Mouse (Mus musculus) neural tube, embryonic 13.5 days (tissue): ENCODE measurements around the gene Gm21988. TPM values are rescaled to one million over a fixed set of nuclear protein-coding genes. Genes with fewer than 3 reads are reported as not detected.

Experiments
- ATAC-seq: fragments of 200-750 bp; cut with Nextera tagmentation; 2 replicates; pipeline ENCODE4 v1.8.0; 2017; ENCODE audit warnings: low read depth, mild to moderate bottlenecking, moderate TSS enrichment, moderate library complexity
- H3K27ac ChIP-seq: fragments of 300-500 bp; sonication (generic); replicated peaks from 2 replicates; pipeline ENCODE4 v1.5.1; 2015; ENCODE audit warnings: moderate library complexity, mild to moderate bottlenecking, inconsistent platforms
- H3K27me3 ChIP-seq: fragments of 300-500 bp; sonication (generic); 2 replicates; pipeline ENCODE4 v1.6.1; 2015; ENCODE audit warnings: mild to moderate bottlenecking, inconsistent platforms
- H3K36me3 ChIP-seq: fragments of 300-500 bp; sonication (generic); 2 replicates; pipeline ENCODE4 v1.6.1; 2015; ENCODE audit warnings: mild to moderate bottlenecking, inconsistent platforms
- H3K4me1 ChIP-seq: fragments of 300-500 bp; sonication (generic); replicated peaks from 2 replicates; pipeline ENCODE4 v1.6.1; 2015; ENCODE audit warnings: inconsistent platforms
- H3K4me2 ChIP-seq: fragments of 300-500 bp; sonication (generic); 2 replicates; pipeline ENCODE4 v1.6.1; 2015; ENCODE audit warnings: inconsistent platforms, mild to moderate bottlenecking, moderate library complexity
- H3K4me3 ChIP-seq: fragments of 300-500 bp; sonication (generic); 2 replicates; pipeline ENCODE4 v1.5.1; 2015; ENCODE audit warnings: mild to moderate bottlenecking, inconsistent platforms
- H3K9ac ChIP-seq: fragments of 300-500 bp; sonication (generic); 2 replicates; pipeline ENCODE4 v1.6.1; 2015; ENCODE audit warnings: moderate library complexity, mild to moderate bottlenecking, inconsistent platforms
- H3K9me3 ChIP-seq: fragments of 300-500 bp; sonication (generic); 2 replicates; pipeline ENCODE4 v1.6.1; 2016; ENCODE audit warnings: inconsistent platforms
- WGBS: fragments of 180-500 bp; shearing (Covaris S2); methylation state at CpG from one replicate; pipeline ENCODE4 v1.1.7; 2015; 5-methylcytosine and 5-hydroxymethylcytosine counted together
- polyA plus RNA-seq: library from polyadenylated mRNA; unstranded; fragments of >200 nt; fragmentation: Nextera tagmentation; extraction: Ambion mirVana; gene quantifications from 2 replicates; pipeline ENCODE4 v1.2.1, GENCODE M21; 2015

Gene Gm21988
- polyA plus RNA-seq, 1 experiment from 2014 or later: 18.3 TPM

- H3K4me3 ChIP-seq: no peak overlapping the region
- H3K27ac ChIP-seq: no peak overlapping the region
- peaks cover 20% of the 10 kb centered on the region for H3K36me3 ChIP-seq
- H3K27me3 ChIP-seq: peaks cover 26% of the 10 kb centered on the region
- ATAC-seq: no peak
- no peaks in the 10 kb centered on the region for H3K9me3 ChIP-seq
- WGBS: 52% methylated on average over 5 of the region's 5 CpGs
- peaks cover 49% of the 10 kb centered on the region for H3K4me1 ChIP-seq
- no peak overlapping the region for H3K9ac ChIP-seq
- H3K4me2 ChIP-seq: no peak overlapping the region
Measured at GRCm38 (mm10) chr11:70234037-70234436, 5.6 kb downstream of the Gm21988 start.

- Histone ChIP-seq H3K36me3 (peaks cover 20% of the 10 kb centered on the region), H3K4me1 (peaks cover 46% of the 10 kb centered on the region), H3K27ac (no peak overlapping the region), H3K4me2 (peak overlapping the region; percentile 53), H3K27me3 (peaks cover 36% of the 10 kb centered on the region), H3K4me3 (peak overlapping the region; percentile 33), H3K9ac (peak overlapping the region; percentile 71), H3K9me3 (no peaks in the 10 kb centered on the region)
- WGBS: 42% methylated on average over 8 of the region's 8 CpGs
- no peak for ATAC-seq
Measured at GRCm38 (mm10) chr11:70233016-70233415, 6.6 kb downstream of the Gm21988 start.

- ATAC-seq: no peak
- Histone ChIP-seq H3K4me1 (peaks cover 46% of the 10 kb centered on the region), H3K27me3 (peaks cover 41% of the 10 kb centered on the region), H3K4me3 (peak overlapping the region; percentile 33), H3K4me2 (peak overlapping the region; percentile 53), H3K36me3 (peaks cover 20% of the 10 kb centered on the region), H3K9me3 (no peaks in the 10 kb centered on the region), H3K9ac (peak overlapping the region; percentile 71), H3K27ac (no peak overlapping the region)
- 9% methylated on average over 8 of the region's 10 CpGs for WGBS
Measured at GRCm38 (mm10) chr11:70232546-70232945, 7.1 kb downstream of the Gm21988 start.

- Histone ChIP-seq H3K9me3 (no peaks in the 10 kb centered on the region), H3K9ac (no peak overlapping the region; the same call in 1 of the 2 replicates), H3K4me2 (peak overlapping the region; percentile 50), H3K4me3 (peak overlapping the region; percentile 30; the same call in 1 of the 2 replicates), H3K27me3 (peaks cover 63% of the 10 kb centered on the region), H3K36me3 (peaks cover 13% of the 10 kb centered on the region), H3K4me1 (peaks cover 45% of the 10 kb centered on the region), H3K27ac (peak overlapping the region; percentile 39; the same call in 1 of the 2 replicates)
- peak; percentile 19 for ATAC-seq
- WGBS: 2% methylated on average over 32 of the region's 32 CpGs
Measured at GRCm38 (mm10) chr11:70230239-70230727, 9.3 kb downstream of the Gm21988 start.

GRCm38 (mm10) chr11:70229260-70230010, 10.2 kb downstream of the Gm21988 start, which contains the start of gene Bcl6b:
Gene Bcl6b (minus strand): TSS chr11:70229798.
- peak within 1 kb of the TSS; percentile 50 for H3K4me2 ChIP-seq
- peak within 1 kb of the TSS; percentile 35 for H3K9ac ChIP-seq
- H3K4me1 ChIP-seq: peaks cover 45% of the 10 kb centered on the region
- H3K27ac ChIP-seq: peak within 1 kb of the TSS; percentile 39
- ATAC-seq: no peak
- no peaks in the 10 kb centered on the region for H3K9me3 ChIP-seq
- H3K4me3 ChIP-seq: peak within 1 kb of the TSS; percentile 30
- peaks cover 4% of the 10 kb centered on the region for H3K36me3 ChIP-seq
- 3% methylated on average over 39 of the region's 39 CpGs for WGBS
- peaks cover 72% of the 10 kb centered on the region for H3K27me3 ChIP-seq

- H3K9ac ChIP-seq: peak overlapping the region; percentile 35; the same call in 1 of the 2 replicates
- ATAC-seq: peak; percentile 46; the same call in 1 of the 2 replicates
- under 1% methylated on average over 19 of the region's 19 CpGs for WGBS
Measured at GRCm38 (mm10) chr11:70228828-70229227, 10.8 kb downstream of the Gm21988 start.

GRCm38 (mm10) chr11:70227661-70228245, 11.9 kb downstream of the Gm21988 start:
- H3K27ac ChIP-seq: no peak overlapping the region
- H3K27me3 ChIP-seq: peaks cover 83% of the 10 kb centered on the region
- 90% methylated on average over 4 of the region's 4 CpGs for WGBS
- no peak for ATAC-seq
- peaks cover 40% of the 10 kb centered on the region for H3K4me1 ChIP-seq
- peak overlapping the region; percentile 31; the same call in 1 of the 2 replicates for H3K9ac ChIP-seq
- H3K36me3 ChIP-seq: no peaks in the 10 kb centered on the region
- H3K4me2 ChIP-seq: peak overlapping the region; percentile 50
- peak overlapping the region; percentile 30; the same call in 1 of the 2 replicates for H3K4me3 ChIP-seq
- H3K9me3 ChIP-seq: no peaks in the 10 kb centered on the region

More at GRCm38 (mm10) chr11:70228828-70229227, 10.8 kb downstream of the Gm21988 start:
- H3K27me3 ChIP-seq: peaks cover 78% of the 10 kb centered on the region
- peak overlapping the region; percentile 33 for H3K27ac ChIP-seq
- H3K4me1 ChIP-seq: peaks cover 45% of the 10 kb centered on the region
- H3K36me3 ChIP-seq: no peaks in the 10 kb centered on the region
- peak overlapping the region; percentile 30 for H3K4me3 ChIP-seq
- H3K4me2 ChIP-seq: peak overlapping the region; percentile 50
- H3K9me3 ChIP-seq: no peaks in the 10 kb centered on the region

GRCm38 (mm10) chr11:70227126-70227525, 12.5 kb downstream of the Gm21988 start:
- peak overlapping the region; percentile 25 for H3K4me3 ChIP-seq
- H3K27ac ChIP-seq: no peak overlapping the region
- H3K9me3 ChIP-seq: no peaks in the 10 kb centered on the region
- ATAC-seq: no peak
- peak overlapping the region; percentile 52 for H3K9ac ChIP-seq
- H3K4me1 ChIP-seq: peaks cover 40% of the 10 kb centered on the region
- 24% methylated on average over 5 of the region's 5 CpGs for WGBS
- H3K36me3 ChIP-seq: no peaks in the 10 kb centered on the region
- peaks cover 83% of the 10 kb centered on the region for H3K27me3 ChIP-seq
- peak overlapping the region; percentile 50 for H3K4me2 ChIP-seq

GRCm38 (mm10) chr11:70226602-70226890, 13.1 kb downstream of the Gm21988 start:
- Histone ChIP-seq H3K27me3 (peaks cover 80% of the 10 kb centered on the region), H3K9ac (peak overlapping the region; percentile 52), H3K4me3 (peak overlapping the region; percentile 25), H3K4me1 (peaks cover 46% of the 10 kb centered on the region), H3K4me2 (peak overlapping the region; percentile 50), H3K36me3 (no peaks in the 10 kb centered on the region), H3K9me3 (no peaks in the 10 kb centered on the region), H3K27ac (0 out of 2 replicates have a peak overlapping the region, but pooled peaks have one; percentile 9)
- WGBS: 7% methylated on average over 18 of the region's 18 CpGs
- no peak for ATAC-seq

- Histone ChIP-seq H3K4me1 (peaks cover 49% of the 10 kb centered on the region), H3K9ac (peak overlapping the region; percentile 52)
Measured at GRCm38 (mm10) chr11:70225798-70226601, 13.6 kb downstream of the Gm21988 start.

GRCm38 (mm10) chr11:70223724-70224123, 15.9 kb downstream of the Gm21988 start:
- Histone ChIP-seq H3K4me2 (no peak overlapping the region), H3K27ac (peak overlapping the region; percentile 34; the same call in 1 of the 2 replicates), H3K4me3 (no peak overlapping the region), H3K9ac (no peak overlapping the region), H3K36me3 (no peaks in the 10 kb centered on the region), H3K27me3 (peaks cover 54% of the 10 kb centered on the region), H3K9me3 (no peaks in the 10 kb centered on the region), H3K4me1 (peaks cover 48% of the 10 kb centered on the region)
- WGBS: 91% methylated on average over 9 of the region's 9 CpGs
- ATAC-seq: no peak

More at GRCm38 (mm10) chr11:70225798-70226601, 13.6 kb downstream of the Gm21988 start:
- Histone ChIP-seq H3K36me3 (no peaks in the 10 kb centered on the region), H3K4me3 (peak overlapping the region; percentile 25), H3K27me3 (peaks cover 76% of the 10 kb centered on the region), H3K9me3 (no peaks in the 10 kb centered on the region), H3K4me2 (peak overlapping the region; percentile 50), H3K27ac (0 out of 2 replicates have a peak overlapping the region, but pooled peaks have one; percentile 9)
- WGBS: 19% methylated on average over 27 of the region's 27 CpGs
- ATAC-seq: no peak
